Mouse (Mus musculus) neural tube, embryonic 10.5 days (tissue): ENCODE results near the gene Cmss1.

ENCODE experiments used
- DNase-seq: peaks from one replicate; pipeline ENCODE4 v3.0.0-alpha.2; 2017; ENCODE audit warnings: low spot score; ENCODE audit errors: extremely low spot score

The Cmss1 gene

DNA sequence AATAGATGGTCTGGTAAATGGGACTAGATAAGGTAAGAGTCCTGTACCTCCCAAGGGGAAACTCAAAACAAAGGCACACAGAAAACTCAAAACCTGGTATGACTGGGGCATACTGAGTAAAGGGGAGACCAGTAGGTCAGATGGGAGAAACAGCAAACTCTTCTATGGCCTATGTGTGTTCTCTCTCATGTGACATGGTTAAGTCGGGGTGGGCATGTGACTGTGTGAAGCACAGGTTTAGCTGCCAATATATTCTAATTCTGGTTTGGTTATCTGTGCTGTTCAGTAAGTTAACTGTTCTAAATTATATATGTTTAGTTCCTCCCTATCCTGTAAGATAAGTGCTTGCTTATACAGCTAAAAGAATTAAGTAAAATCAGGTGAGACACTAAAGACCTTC lies 46.5 kb downstream of the Cmss1 start:
- no peak for DNase-seq

DNA sequence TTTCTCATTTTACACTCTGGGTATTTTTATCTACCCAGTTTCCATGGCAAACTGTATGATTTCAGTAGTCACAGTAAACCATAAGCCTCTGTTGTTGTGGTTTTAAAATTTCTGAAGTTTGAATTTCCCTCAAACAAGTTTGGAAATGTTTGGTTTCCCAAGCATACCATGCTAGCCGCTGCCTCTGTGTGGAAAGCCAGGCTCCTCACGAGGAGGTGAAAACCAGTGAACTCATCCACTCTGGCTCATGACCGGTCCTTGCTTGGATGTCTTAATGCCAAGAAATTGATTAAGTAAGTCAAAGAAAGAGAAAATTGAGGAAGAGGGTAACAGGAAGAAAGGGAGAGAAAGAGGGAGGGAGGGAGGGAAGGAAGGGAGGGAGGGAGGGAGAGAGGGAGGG lies 48.4 kb downstream of the Cmss1 start:
- DNase-seq = no peak

DNA sequence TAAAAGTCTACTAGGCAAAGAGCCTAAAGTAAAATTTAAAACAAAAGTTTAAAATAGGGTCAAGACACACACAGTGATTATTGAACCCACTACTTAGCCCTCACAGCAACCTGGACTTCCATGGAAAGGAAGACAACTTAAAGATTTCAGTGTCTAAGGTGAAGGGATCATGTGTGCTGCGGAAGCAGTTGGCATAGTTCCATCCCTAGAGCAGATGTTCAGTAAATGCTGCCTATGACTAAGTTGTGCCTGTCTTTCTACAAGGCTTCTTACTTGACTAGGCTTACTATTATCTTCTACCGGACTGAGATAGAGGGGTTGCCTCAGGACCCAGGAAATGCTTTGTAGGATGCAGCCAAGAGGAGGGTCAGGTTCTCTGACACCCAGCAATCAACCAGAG lies 50.4 kb downstream of the Cmss1 start:
- no peak for DNase-seq

DNA sequence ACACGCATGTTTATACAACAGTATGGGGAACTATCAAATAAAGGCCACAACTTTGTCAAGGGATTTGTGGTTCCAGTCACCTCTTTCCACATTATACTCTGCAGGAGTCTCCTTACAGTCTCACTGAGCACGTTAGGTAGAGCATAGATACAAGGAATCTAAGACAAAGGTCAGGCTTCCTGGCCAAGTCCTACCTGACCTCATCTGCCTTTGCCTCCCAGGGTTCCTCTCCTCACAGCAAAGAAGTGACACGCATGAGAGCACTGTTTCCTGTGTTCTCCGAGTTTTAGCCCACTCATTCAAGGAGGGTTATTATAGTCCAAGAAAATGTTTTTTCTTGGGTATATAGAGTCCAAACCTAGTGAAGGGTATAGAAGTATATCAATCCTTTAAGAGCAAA lies 51.0 kb downstream of the Cmss1 start:
- DNase-seq = no peak

DNA sequence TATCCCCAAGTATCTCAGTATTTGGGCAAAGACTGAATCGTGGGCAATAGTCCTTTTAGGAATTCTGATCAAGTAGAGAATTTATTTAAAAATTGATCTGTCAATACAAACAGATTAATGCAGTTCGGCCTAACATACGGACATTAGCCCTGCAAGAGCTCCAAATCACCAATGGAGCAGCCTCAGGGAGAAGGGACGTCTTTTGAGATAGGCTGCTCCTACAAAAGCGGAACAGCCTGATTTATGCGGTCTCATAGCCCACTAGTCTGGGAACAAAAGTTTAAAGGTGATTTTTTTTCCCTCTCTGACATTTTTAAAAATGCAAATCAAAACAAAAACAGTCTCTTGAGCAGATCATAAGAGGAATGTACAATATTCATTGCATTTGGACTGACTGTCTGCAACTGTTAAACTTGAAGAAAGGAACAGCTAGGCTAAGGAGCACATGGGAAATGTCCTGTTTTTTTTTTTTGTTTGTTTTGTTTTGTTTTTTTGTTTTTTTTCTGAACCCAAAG lies 51.7 kb downstream of the Cmss1 start:
- DNase-seq = peak; percentile 5

DNA sequence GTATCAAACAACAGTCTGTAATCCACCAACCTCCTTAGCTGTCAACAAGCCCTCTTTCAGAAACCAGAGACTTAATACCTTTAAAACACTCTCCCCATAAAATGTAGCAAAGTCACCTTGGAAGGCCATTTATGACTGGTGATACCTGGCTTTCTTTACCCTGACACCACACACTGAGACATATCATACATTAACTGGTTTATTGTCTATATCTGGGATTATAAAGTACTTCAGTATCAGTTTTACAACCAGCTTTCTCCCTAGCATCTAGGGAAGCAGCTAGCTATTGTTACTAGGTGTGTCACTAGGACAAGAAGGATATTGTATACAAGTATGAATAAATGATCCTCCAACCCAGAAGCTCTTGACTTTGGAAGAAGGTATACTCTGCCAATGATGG lies 53.4 kb downstream of the Cmss1 start:
- no peak for DNase-seq

DNA sequence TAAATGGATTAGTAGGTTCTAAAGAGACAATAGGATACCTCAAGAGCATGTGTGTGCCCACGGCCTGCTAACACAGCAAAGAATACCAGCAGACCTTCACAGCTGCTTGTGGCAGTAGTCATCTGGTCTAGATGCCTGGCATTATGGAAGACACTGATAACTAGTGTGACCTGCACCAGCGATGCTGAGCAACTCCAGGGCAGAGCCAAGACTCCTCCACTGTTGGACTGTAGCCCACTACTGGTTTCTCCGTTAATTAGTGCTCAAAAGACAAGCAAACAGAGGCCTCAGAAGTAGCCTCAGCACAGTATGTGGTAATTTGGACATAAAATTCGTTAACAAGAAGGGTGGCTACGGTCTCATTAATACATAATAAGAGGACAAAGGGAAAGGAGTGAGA lies 54.0 kb downstream of the Cmss1 start:
- DNase-seq = no peak

DNA sequence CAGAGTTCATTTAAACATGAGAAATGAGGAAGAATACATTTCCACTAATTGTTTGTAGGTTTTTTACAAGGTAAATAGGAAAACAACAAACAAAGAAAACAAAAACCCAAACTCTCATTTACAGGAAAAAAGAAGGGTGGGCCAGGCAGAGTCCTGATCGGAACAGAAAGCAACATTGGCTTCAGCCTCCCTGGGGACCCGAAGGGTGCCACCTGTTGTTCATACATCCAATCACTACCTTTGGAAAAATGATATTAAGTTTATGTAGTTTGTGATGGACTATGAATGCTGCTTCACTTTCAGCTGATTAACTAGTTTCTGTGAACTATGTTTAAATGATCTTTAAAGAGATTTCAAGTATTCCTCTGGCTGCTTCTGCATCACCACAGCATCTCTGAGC lies 55.0 kb downstream of the Cmss1 start:
- no peak for DNase-seq

DNA sequence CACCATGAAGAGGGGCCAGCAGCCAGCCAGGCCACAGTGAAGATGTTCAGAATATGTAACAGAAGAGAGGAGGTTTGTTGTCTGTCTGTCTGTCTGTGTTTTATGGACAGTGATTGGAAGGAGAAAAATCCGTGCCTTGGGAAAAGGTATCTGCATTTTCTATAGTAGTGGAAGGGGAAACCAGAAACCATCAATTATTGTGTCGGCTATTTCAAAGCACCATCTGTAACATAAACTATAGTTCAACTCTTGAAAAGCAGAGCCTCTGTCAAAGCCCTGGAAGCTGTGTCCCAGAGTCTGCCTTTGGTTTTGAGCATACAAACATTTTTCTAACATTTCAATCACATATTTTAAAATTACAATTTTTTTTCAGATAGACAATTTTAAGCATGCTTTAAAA lies 55.8 kb downstream of the Cmss1 start:
- DNase-seq = no peak

DNA sequence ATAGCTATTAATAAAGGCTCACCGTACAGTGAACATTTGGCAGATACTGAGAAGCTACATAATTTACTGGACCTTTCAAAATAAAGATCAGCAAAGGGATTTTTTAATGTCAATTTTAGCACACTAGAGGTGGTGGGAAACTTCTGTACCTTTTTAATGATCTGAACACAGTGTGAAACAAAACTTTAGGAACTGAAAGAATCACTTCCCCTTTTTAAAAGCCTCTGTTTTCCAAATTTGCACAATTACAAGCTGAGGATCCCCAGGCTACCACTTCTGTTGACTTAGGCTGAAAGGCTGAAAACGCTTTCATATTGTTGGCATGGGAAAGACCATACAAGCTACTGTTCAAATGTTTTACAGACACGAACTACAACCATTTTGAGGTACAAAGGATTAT lies 56.6 kb downstream of the Cmss1 start:
- DNase-seq = no peak

DNA sequence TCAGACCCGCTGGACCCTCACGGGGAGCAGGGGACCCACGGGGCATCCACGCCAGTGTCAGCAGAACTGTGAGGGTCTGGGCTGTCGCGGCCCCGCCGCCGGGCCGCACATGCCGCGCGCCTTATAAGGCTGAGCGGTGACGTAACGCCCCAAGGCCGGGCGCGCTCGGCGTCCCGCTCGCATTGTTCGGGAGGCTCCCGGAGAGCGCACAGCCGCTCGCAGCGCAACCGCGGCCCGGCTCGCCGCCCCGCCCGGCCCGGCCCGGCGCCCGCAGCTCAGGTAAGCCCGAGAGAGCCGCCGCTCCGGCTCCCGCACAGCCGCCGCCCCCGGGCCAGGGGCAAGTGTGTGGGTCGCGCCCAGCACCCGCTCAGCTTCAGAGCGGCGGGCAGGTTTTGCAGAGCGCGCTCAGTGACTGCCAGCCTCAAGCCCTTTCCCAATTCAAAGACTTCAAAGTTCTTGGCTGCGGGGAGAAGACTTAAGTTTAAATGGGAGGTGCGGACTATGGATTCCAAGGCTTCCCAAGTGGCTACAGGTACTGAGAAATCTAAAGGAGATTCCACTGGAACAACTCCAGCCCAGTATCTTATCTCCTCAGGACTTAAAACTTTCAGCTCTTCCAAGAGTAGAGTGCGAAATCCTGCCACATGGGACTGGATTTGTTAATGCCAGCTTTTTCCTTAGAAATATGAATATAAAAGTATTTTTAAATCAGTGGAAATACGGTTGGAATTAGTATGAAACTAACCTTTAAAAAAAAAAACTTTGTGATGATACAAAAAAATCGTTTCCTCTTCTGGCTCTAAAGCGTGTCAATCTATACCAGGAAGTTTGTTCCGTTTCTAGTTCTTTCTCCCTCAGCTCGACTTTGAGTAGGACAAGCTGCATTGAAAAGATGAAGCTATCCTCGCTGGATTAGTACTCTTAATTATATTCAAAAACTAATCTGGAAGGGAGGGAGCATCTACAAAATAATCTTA lies 57.3 kb downstream of the Cmss1 start:
- peak; percentile 84 for DNase-seq

DNA sequence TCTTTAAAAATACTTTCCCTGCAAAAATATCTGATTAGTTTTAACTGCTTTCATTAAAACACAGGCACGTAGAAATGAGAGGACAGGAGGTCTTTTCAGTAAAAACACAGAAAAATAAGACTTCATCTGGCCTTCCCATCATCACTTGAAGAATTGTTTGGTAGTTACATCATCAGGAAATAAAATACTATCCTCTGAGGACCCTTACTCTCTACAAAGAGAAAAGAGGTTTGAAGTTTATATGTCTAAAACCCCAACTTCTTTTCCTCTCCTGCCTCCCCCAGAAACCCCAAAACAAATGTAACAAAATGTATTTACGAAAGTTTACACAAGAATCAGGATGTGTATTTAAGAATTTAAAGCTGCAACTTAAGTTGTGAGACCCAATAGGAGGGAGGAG lies 58.1 kb downstream of the Cmss1 start:
- DNase-seq = no peak

DNA sequence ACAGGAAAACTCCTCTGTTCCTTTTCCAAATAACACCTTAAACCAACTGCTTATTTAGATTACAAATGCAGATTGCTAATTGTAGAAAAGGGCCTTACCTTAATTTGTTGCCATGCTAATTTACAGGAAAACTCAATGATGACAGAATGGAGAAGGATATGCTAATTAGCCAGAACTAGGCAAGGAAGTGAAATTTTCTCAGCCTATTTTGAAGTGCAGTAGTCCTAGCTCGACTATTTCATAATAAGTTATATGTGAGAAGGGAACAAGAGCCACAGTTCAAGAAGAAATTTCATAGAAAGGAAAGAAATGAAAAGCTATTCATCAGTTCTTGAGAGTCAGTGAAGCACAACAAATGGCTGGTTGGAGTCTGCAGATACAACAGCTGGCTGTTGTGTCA lies 60.3 kb downstream of the Cmss1 start:
- no peak for DNase-seq

DNA sequence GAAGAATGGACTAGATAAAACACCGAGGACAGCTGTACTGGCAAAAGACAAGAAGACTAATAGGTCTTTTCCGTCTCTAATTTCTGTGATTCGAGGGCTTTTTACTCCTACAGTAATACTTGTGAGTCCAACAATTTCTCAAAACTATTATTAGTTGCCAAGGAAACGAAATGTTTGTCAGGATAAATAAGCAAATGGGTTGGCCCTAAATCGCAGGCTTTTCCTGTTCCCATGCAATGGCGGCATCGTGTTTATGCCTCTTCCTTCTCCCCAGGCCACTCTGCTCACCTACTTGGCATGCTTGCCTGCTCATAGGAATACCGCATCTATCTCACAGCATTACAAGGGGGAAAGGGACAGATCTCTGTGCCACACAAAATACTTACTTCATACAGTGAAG lies 62.2 kb downstream of the Cmss1 start:
- no peak for DNase-seq

DNA sequence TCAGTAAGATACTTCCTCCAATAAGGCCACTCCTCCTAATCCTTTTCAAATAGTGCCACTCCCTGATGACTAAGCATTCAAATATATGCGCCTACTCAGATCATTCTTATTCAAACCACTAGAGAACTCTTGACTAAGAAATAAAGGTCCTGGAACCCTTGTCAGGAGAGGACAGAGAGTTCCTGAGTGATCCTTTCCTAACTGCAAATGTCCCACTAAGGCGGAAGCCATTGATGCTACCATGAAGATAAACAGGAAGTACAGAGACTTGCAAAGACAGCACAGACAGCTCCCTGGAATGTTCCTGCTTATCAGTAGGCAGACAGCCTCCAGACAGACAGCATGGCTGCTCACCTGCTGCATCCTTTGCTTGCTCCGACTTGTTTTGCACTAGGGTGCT lies 63.4 kb downstream of the Cmss1 start:
- no peak for DNase-seq

DNA sequence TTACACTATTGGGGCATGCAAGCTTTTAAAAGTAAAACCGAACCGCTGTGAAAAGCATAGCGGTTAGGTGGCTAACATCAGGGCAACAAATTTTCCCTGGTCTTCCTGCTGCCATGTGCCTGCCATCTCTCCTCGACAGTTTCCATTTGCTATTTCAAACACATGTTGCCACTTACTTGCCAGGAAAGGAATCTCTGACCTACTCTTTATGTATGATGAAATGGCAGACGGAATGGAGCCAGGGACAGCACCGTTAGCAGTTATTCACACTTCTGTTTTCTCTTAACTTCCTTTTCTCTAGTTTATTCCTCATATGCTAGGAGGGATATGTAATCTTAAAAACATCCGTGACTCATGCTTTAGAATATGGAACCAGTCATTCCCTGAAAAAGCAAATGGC lies 70.2 kb downstream of the Cmss1 start:
- DNase-seq = no peak

DNA sequence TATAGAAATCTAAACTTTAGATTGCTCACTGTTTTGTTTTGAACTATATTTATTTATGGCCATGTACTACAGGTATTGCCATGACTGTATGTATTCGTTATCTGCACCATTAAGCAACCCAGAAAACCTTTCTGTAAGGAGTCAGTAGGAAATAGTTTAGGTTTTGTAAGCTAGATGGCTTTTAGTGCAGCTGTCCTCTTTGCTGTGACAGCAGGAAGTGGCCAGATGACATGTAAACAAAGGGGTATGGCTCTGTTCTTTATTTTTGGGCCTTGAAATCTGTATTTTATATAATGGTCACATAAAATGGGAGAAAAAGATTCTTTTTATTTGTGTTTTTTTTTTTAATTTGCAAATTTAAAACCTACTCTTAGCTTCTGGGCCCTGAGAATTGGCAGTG lies 71.9 kb downstream of the Cmss1 start:
- no peak for DNase-seq

DNA sequence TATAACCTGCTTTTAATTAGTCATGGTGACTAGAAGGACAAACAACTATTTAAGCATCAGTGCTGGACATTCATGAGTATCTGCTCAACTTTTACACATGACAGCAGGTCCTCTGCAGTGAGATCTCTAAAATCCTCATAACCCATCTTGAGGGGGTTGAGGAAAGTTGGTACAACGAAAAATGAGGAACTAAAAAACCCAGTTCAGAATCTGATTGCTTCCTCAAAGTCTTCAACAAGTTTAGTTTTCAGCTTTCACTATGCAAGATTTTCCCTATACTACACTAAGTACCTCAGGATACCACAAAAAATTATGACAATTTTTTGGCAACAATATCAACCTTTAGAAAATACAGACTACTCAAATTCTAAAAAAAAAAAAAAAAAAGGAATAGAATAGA lies 72.3 kb downstream of the Cmss1 start:
- no peak for DNase-seq

DNA sequence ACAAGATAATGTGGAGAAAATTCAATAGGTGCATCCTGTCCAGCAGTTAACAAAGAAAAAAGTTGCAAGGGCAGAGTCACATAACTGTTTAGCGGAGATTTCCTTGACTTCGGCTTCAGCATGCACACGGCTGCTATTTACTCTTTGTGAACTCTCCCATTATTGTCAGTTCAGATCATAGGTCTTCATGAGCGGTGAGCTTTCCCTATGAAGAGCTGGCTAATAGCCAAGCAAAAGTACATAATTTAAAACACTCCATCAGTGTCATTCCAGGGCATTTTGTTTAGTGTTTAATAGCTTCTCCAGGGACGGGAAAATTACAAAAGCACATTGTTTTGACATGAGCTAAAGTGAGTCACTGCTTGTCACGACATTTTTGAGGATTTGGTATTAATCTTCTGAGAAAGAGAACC lies 74.6 kb downstream of the Cmss1 start:
- DNase-seq = no peak

DNA sequence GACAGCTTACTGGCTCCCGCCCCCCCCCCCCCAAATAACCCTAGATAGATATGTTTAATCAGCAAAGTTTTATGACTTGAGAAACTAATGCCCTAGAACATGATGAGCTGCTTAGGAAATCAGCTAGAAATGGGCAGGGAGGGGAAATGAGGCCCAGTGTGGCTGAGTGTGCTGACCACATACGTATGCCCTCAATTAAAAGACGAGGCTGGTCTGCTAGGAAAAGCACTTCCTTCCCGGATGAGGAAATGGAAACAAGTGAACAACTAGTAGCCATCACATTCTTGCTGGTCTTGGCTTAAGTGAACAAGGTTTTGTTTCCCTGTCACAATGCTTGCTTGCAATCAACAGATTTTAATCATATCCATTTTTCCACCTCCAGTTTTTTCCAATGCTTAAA lies 76.1 kb downstream of the Cmss1 start:
- no peak for DNase-seq

DNA sequence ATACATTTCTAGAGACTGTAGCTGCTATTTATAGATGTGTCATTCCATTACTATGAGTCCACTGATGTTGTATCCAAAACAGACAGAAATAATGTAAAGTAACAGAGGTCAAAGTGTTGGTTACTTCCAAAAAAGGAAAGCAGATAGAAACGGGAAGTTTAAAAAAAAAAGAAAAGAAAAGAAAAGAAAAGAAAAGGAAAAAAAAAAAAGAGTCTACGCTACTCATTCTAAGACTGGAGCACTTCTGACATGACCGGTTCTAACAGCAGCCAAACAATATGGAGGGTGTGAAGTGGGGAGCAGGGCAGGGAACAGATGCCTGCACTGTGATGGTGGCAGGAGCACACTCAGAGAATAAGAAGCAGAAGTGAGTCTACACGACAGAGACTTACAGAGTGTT lies 78.2 kb downstream of the Cmss1 start:
- no peak for DNase-seq

DNA sequence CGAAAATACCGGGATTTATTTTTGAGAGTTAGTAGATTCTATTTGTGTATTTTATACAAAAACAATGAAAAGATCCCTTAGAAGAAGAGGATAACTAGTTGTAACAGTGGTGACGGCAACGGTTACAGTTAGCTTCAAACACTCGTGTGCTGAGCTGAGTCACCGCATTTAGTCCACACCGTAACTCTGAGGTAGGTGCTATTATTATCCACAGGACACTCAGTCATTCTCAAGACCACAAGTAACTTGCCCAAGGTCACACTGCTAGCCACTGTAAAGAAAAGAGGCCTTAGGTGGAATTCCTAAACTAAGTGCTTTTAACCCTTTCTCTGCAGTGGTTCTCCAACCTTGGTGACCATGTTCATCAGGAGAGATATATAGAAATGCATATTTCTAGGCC lies 79.8 kb downstream of the Cmss1 start:
- DNase-seq = no peak

DNA sequence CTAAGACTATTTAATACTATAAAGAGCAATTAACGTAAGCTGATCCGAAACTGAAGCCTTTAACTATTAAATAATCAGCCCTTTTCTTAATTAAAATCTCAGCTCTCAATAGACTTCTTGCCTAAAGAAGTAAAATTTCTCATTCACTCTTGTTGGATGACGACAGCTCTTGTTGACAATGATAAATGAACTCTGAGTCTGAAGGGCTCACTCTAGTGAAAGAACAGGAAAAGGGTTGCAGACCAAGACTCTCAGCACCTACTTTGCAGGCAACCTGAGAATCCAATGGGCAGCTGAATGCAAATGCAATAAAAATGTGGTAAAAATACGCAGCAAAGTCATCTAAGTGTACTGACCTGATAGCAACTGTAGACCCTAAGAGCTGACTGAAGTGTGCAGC lies 81.2 kb downstream of the Cmss1 start:
- no peak for DNase-seq
